Mouse (Mus musculus) 3T3-L1 (cell line): ENCODE data around the gene Catsper3.

Experiments used
- DNase-seq: peaks from one replicate; pipeline ENCODE4 v3.0.0-alpha.2; 2015; ENCODE audit warnings: low read depth, low spot score

Catsper3 gene

GRCm38 (mm10) chr13:55784268-55784667 lies at the start of gene Catsper3:
Catsper3 (plus strand) TSS chr13:55784568.
- DNase-seq, result no peak

- no peak for DNase-seq
Measured at GRCm38 (mm10) chr13:55737885-55738284, 46.5 kb upstream of the Catsper3 start.

GRCm38 (mm10) chr13:55742306-55742705 lies 42.1 kb upstream of the Catsper3 start:
- DNase-seq, result no peak

GRCm38 (mm10) chr13:55754380-55754779 lies 30.0 kb upstream of the Catsper3 start:
- DNase-seq, result no peak

- no peak for DNase-seq
Measured at GRCm38 (mm10) chr13:55756789-55757188, 27.6 kb upstream of the Catsper3 start.

GRCm38 (mm10) chr13:55757645-55758044 lies 26.7 kb upstream of the Catsper3 start:
- DNase-seq, result no peak

GRCm38 (mm10) chr13:55760576-55760975 lies 23.8 kb upstream of the Catsper3 start:
- DNase-seq, result no peak

- no peak for DNase-seq
Measured at GRCm38 (mm10) chr13:55761486-55761885, 22.9 kb upstream of the Catsper3 start.

- peak; percentile 1 for DNase-seq
Measured at GRCm38 (mm10) chr13:55774352-55774751, 10.0 kb upstream of the Catsper3 start.

GRCm38 (mm10) chr13:55775056-55775455 lies 9.3 kb upstream of the Catsper3 start:
- DNase-seq, result no peak

GRCm38 (mm10) chr13:55786120-55786519 lies 1.8 kb downstream of the Catsper3 start:
- DNase-seq, result no peak

GRCm38 (mm10) chr13:55801246-55801645 lies 16.9 kb downstream of the Catsper3 start:
- no peak for DNase-seq

- no peak for DNase-seq
Measured at GRCm38 (mm10) chr13:55803973-55804372, 19.6 kb downstream of the Catsper3 start.

GRCm38 (mm10) chr13:55809041-55809623 lies 24.8 kb downstream of the Catsper3 start:
- DNase-seq, result peak; percentile 5

- no peak for DNase-seq
Measured at GRCm38 (mm10) chr13:55809707-55810106, 25.3 kb downstream of the Catsper3 start.

GRCm38 (mm10) chr13:55810947-55811346 lies 26.6 kb downstream of the Catsper3 start:
- no peak for DNase-seq

GRCm38 (mm10) chr13:55813490-55814016 lies 29.2 kb downstream of the Catsper3 start:
- no peak for DNase-seq

GRCm38 (mm10) chr13:55814834-55815233 lies 30.5 kb downstream of the Catsper3 start:
- no peak for DNase-seq

GRCm38 (mm10) chr13:55822499-55822898 lies 38.1 kb downstream of the Catsper3 start:
- no peak for DNase-seq

GRCm38 (mm10) chr13:55824151-55824945 lies 40.0 kb downstream of the Catsper3 start:
- DNase-seq, result peak; percentile 15

- no peak for DNase-seq
Measured at GRCm38 (mm10) chr13:55825245-55825681, 40.9 kb downstream of the Catsper3 start.

- DNase-seq, result no peak
Measured at GRCm38 (mm10) chr13:55826008-55826671, 41.8 kb downstream of the Catsper3 start.
